Mouse (Mus musculus): Measurements from ENCODE around the gene Lzic. TPM values are rescaled to one million over a fixed set of nuclear protein-coding genes. Genes with fewer than 3 reads are reported as not detected.

Gene Lzic
- total RNA-seq, 2 experiments from 2014 or later, result 24.6 to 25.4 TPM

- intact Hi-C loops (cut with DNase I), result no loop called here
- DNase-seq (ENCODE audit: low spot score in 2 of 2), result no peak
Observed at GRCm38 (mm10) chr4:149463435-149463950, 21.5 kb upstream of the Lzic start.

- intact Hi-C loops (cut with DNase I), result no loop called here
- no peak for DNase-seq (ENCODE audit: low spot score in 2 of 2)
Observed at GRCm38 (mm10) chr4:149469557-149469956, 15.5 kb upstream of the Lzic start.

GRCm38 (mm10) chr4:149475096-149475495, 9.9 kb upstream of the Lzic start:
- intact Hi-C loops (cut with DNase I), result no loop called here
- no peak for DNase-seq (ENCODE audit: low spot score in 2 of 2)

GRCm38 (mm10) chr4:149477078-149477477, 8.0 kb upstream of the Lzic start, which contains the start of gene Tmem274:
Tmem274 (plus strand) TSS chr4:149477378.
- intact Hi-C loops (cut with DNase I), result no loop called here
- no peak for DNase-seq (ENCODE audit: low spot score in 2 of 2)

- intact Hi-C loops (cut with DNase I), result no loop called here
- DNase-seq (ENCODE audit: low spot score in 2 of 2), result peak in 1 of 2 experiments; percentile 11
Observed at GRCm38 (mm10) chr4:149484566-149484965, 463 bp upstream of the Lzic start.

- peak; percentile 14 to 30 for DNase-seq (ENCODE audit: low spot score in 2 of 2)
Observed at GRCm38 (mm10) chr4:149485825-149486206, 787 bp downstream of the Lzic start.

GRCm38 (mm10) chr4:149487729-149488128, 2.7 kb downstream of the Lzic start:
- DNase-seq (ENCODE audit: low spot score in 2 of 2), result no peak
- intact Hi-C loops (cut with DNase I), result loop anchor here (5.0 kb wide), 1 partner anchor 60 kb away; no protein-coding TSS in a partner anchor

More at GRCm38 (mm10) chr4:149485825-149486206, 787 bp downstream of the Lzic start:
- intact Hi-C loops (cut with DNase I), result loop anchor here (5.0 kb wide), 1 partner anchor 61 kb away; no protein-coding TSS in a partner anchor

GRCm38 (mm10) chr4:149489415-149490240, 4.6 kb downstream of the Lzic start:
- intact Hi-C loops (cut with DNase I), result loop anchor here (5.0 kb wide), 1 partner anchor 58 kb away; no protein-coding TSS in a partner anchor
- no peak for DNase-seq (ENCODE audit: low spot score in 2 of 2)

- intact Hi-C loops (cut with DNase I), result no loop called here
- no peak for DNase-seq (ENCODE audit: low spot score in 2 of 2)
Observed at GRCm38 (mm10) chr4:149491151-149491550, 6.1 kb downstream of the Lzic start.

- DNase-seq (ENCODE audit: low spot score in 2 of 2), result peak in 1 of 2 experiments; percentile 37
- intact Hi-C loops (cut with DNase I), result no loop called here
Observed at GRCm38 (mm10) chr4:149496612-149497011, 11.6 kb downstream of the Lzic start.

GRCm38 (mm10) chr4:149498901-149499300, 13.9 kb downstream of the Lzic start:
- intact Hi-C loops (cut with DNase I), result no loop called here
- DNase-seq (ENCODE audit: low spot score in 2 of 2), result no peak

- DNase-seq (ENCODE audit: low spot score in 2 of 2), result no peak
- intact Hi-C loops (cut with DNase I), result no loop called here
Observed at GRCm38 (mm10) chr4:149499790-149500189, 14.8 kb downstream of the Lzic start.

- DNase-seq (ENCODE audit: low spot score in 2 of 2), result no peak
- intact Hi-C loops (cut with DNase I), result no loop called here
Observed at GRCm38 (mm10) chr4:149504363-149504762, 19.3 kb downstream of the Lzic start.

- intact Hi-C loops (cut with DNase I), result no loop called here
- no peak for DNase-seq (ENCODE audit: low spot score in 2 of 2)
Observed at GRCm38 (mm10) chr4:149504858-149505257, 19.8 kb downstream of the Lzic start.

- intact Hi-C loops (cut with DNase I), result no loop called here
Observed at GRCm38 (mm10) chr4:149505261-149505967, 20.4 kb downstream of the Lzic start.

GRCm38 (mm10) chr4:149506904-149507303, 21.9 kb downstream of the Lzic start:
- no peak for DNase-seq (ENCODE audit: low spot score in 2 of 2)
- intact Hi-C loops (cut with DNase I), result no loop called here

More at GRCm38 (mm10) chr4:149505261-149505967, 20.4 kb downstream of the Lzic start:
- DNase-seq (ENCODE audit: low spot score in 2 of 2), result no peak

GRCm38 (mm10) chr4:149511221-149511646, 26.2 kb downstream of the Lzic start:
- intact Hi-C loops (cut with DNase I), result no loop called here
- DNase-seq (ENCODE audit: low spot score in 2 of 2), result no peak

- DNase-seq (ENCODE audit: low spot score in 2 of 2), result no peak
- intact Hi-C loops (cut with DNase I), result no loop called here
Observed at GRCm38 (mm10) chr4:149512072-149512471, 27.0 kb downstream of the Lzic start.

- intact Hi-C loops (cut with DNase I), result no loop called here
- no peak for DNase-seq (ENCODE audit: low spot score in 2 of 2)
Observed at GRCm38 (mm10) chr4:149515706-149516105, 30.7 kb downstream of the Lzic start.

- peak; percentile 93 to 96 for DNase-seq (ENCODE audit: low spot score in 2 of 2)
- intact Hi-C loops (cut with DNase I), result no loop called here
Observed at GRCm38 (mm10) chr4:149517868-149518340, 32.9 kb downstream of the Lzic start, which contains the start of gene Ctnnbip1. Ctnnbip1 (plus strand) TSS chr4:149518236.
